Mouse (Mus musculus) stomach, postnatal 0 days (tissue): ENCODE measurements around the gene C87436.

Experiments used
- CTCF ChIP-seq: IDR thresholded peaks from 2 replicates; pipeline ENCODE4 v1.5.1; 2016; ENCODE audit warnings: antibody characterized with exemption, low read depth, mild to moderate bottlenecking, moderate library complexity
- EP300 ChIP-seq: optimal IDR thresholded peaks from 2 replicates; pipeline ENCODE3; 2016; ENCODE audit warnings: antibody characterized with exemption

- no peak for TF ChIP-seq CTCF
- TF ChIP-seq EP300: no peak
Observed at GRCm38 (mm10) chr6:86485943-86486640, 47.9 kb downstream of the C87436 start.
